Mouse (Mus musculus) MEL (cell line): Measurements from ENCODE around the gene Cwc25. TPM values are rescaled to one million over a fixed set of nuclear protein-coding genes. Genes with fewer than 3 reads are reported as not detected.

ENCODE experiments used
- DNase-seq: peaks from one replicate; pipeline ENCODE4 v3.0.0; 2011; ENCODE audit warnings: low read depth, low spot score
- H3K27ac ChIP-seq: 2 replicates; pipeline ENCODE4 v1.5.1; 2012; ENCODE audit warnings: low read depth, mild to moderate bottlenecking, control low read depth, low read length, moderate library complexity; ENCODE audit not compliant: control insufficient read depth
- H3K27me3 ChIP-seq, 2 experiments: fragments of 150-350 bp in 1 of 2; sonication (generic) in 1 of 2; 2 replicates each; pipeline ENCODE4 v1.6.1; 2012; ENCODE audit warnings: low read length in 2 of 2, mild to moderate bottlenecking in 2 of 2, improper control_type of control experiment in 1 of 2, moderate library complexity in 1 of 2; ENCODE audit not compliant: insufficient read depth in 2 of 2, control insufficient read depth in 1 of 2
- H3K36me3 ChIP-seq, 2 experiments: 2 replicates each; pipeline ENCODE4 v1.6.1; 2012 to 2014; ENCODE audit warnings: low read length in 2 of 2, improper control_type of control experiment in 1 of 2, inconsistent platforms in 1 of 2, mild to moderate bottlenecking in 1 of 2; ENCODE audit not compliant: insufficient read depth in 2 of 2, control insufficient read depth in 1 of 2
- H3K4me1 ChIP-seq, 2 experiments: fragments of 150-350 bp in 1 of 2; sonication (generic) in 1 of 2; 2 replicates each; pipeline ENCODE4 v1.6.1; 2012; ENCODE audit warnings: low read length in 2 of 2, improper control_type of control experiment in 1 of 2, mild to moderate bottlenecking in 1 of 2; ENCODE audit not compliant: insufficient read depth in 2 of 2, control insufficient read depth in 1 of 2
- H3K4me3 ChIP-seq, 2 experiments: fragments of 150-350 bp in 1 of 2; sonication (generic) in 1 of 2; 2 replicates each; pipeline ENCODE4 v1.5.1; 2012; ENCODE audit warnings: low read depth in 2 of 2, low read length in 2 of 2, mild to moderate bottlenecking in 2 of 2, moderate library complexity in 2 of 2, control low read depth in 1 of 2, improper control_type of control experiment in 1 of 2; ENCODE audit not compliant: control insufficient read depth in 1 of 2, insufficient read depth in 1 of 2
- H3K79me2 ChIP-seq: 2 replicates; pipeline ENCODE4 v1.6.1; 2012; ENCODE audit warnings: mild to moderate bottlenecking, low read length, moderate library complexity; ENCODE audit not compliant: control insufficient read depth, poor library complexity, insufficient read depth
- H3K9ac ChIP-seq: 2 replicates; pipeline ENCODE4 v1.6.1; 2012; ENCODE audit warnings: low read depth, mild to moderate bottlenecking, control low read depth, low read length, moderate library complexity; ENCODE audit not compliant: control insufficient read depth, poor library complexity, severe bottlenecking
- H3K9me3 ChIP-seq: fragments of 150-350 bp; sonication (generic); replicated peaks from 2 replicates; pipeline ENCODE4 v1.6.1; 2012; ENCODE audit warnings: mild to moderate bottlenecking, low read length, improper control_type of control experiment, moderate library complexity; ENCODE audit not compliant: insufficient read depth
- BHLHE40 ChIP-seq: IDR thresholded peaks from 2 replicates; pipeline ENCODE4 v1.6.1; 2012; ENCODE audit warnings: low read depth, mild to moderate bottlenecking, inconsistent platforms, low read length, improper control_type of control experiment, borderline replicate concordance
- CHD1 ChIP-seq: IDR thresholded peaks from 2 replicates; pipeline ENCODE4 v1.6.1; 2012; ENCODE audit warnings: low read depth, mild to moderate bottlenecking, inconsistent platforms, low read length, improper control_type of control experiment
- CHD2 ChIP-seq: IDR thresholded peaks from 2 replicates; pipeline ENCODE4 v1.6.1; 2011; ENCODE audit warnings: low read length, improper control_type of control experiment
- CTCF ChIP-seq, 3 experiments: IDR thresholded peaks in 2 of 3; conservative IDR thresholded peaks in 1 of 3; 2 replicates each; pipeline ENCODE4 v1.5.1; 2011 to 2012; ENCODE audit warnings: low read length in 3 of 3, low read depth in 2 of 3, mild to moderate bottlenecking in 2 of 3, improper control_type of control experiment in 1 of 3, inconsistent platforms in 1 of 3, mixed read lengths in 1 of 3, moderate library complexity in 1 of 3; ENCODE audit not compliant: control insufficient read depth in 1 of 3, insufficient read depth in 1 of 3, poor library complexity in 1 of 3, severe bottlenecking in 1 of 3
- E2F4 ChIP-seq: IDR thresholded peaks from 2 replicates; pipeline ENCODE4 v1.6.1; 2011; ENCODE audit warnings: low read depth, low read length, improper control_type of control experiment, borderline replicate concordance
- ELF1 ChIP-seq: IDR thresholded peaks from 2 replicates; pipeline ENCODE4 v1.6.1; 2014; ENCODE audit warnings: low read depth, mild to moderate bottlenecking, inconsistent platforms, low read length, improper control_type of control experiment, moderate library complexity
- EP300 ChIP-seq, 2 experiments: IDR thresholded peaks; 2 replicates each; pipeline ENCODE4 v1.6.1; 2011; ENCODE audit warnings: improper control_type of control experiment in 2 of 2, low read length in 2 of 2, low read depth in 1 of 2, mild to moderate bottlenecking in 1 of 2
- ETS1 ChIP-seq: IDR thresholded peaks from 2 replicates; pipeline ENCODE4 v1.6.1; 2012; ENCODE audit warnings: low read depth, mild to moderate bottlenecking, inconsistent platforms, low read length, improper control_type of control experiment, moderate library complexity
- GABPA ChIP-seq: IDR thresholded peaks from 2 replicates; pipeline ENCODE4 v1.6.1; 2012; ENCODE audit warnings: low read depth, mild to moderate bottlenecking, inconsistent platforms, low read length, improper control_type of control experiment, moderate library complexity
- HCFC1 ChIP-seq: IDR thresholded peaks from 2 replicates; pipeline ENCODE4 v1.6.1; 2012; ENCODE audit warnings: low read depth, mild to moderate bottlenecking, inconsistent platforms, low read length, improper control_type of control experiment, moderate library complexity
- JUND ChIP-seq: IDR thresholded peaks from 2 replicates; pipeline ENCODE4 v1.6.1; 2011; ENCODE audit warnings: low read depth, mild to moderate bottlenecking, improper control_type of control experiment, low read length
- KAT2A ChIP-seq: conservative IDR thresholded peaks from 2 replicates; pipeline ENCODE4 v1.6.1; 2012; ENCODE audit warnings: low read depth, low read length, improper control_type of control experiment, inconsistent platforms
- MAFK ChIP-seq: IDR thresholded peaks from 2 replicates; pipeline ENCODE4 v1.6.1; 2011; ENCODE audit warnings: low read depth, mild to moderate bottlenecking, low read length, improper control_type of control experiment, borderline replicate concordance
- MAX ChIP-seq: IDR thresholded peaks from 2 replicates; pipeline ENCODE4 v1.6.1; 2011; ENCODE audit warnings: low read length, improper control_type of control experiment
- MAZ ChIP-seq: IDR thresholded peaks from 2 replicates; pipeline ENCODE4 v1.6.1; 2012; ENCODE audit warnings: low read depth, mild to moderate bottlenecking, inconsistent platforms, low read length, improper control_type of control experiment
- MEF2A ChIP-seq: IDR thresholded peaks from 2 replicates; pipeline ENCODE4 v1.6.1; 2014; ENCODE audit warnings: low read depth, mild to moderate bottlenecking, inconsistent platforms, low read length, improper control_type of control experiment; ENCODE audit not compliant: poor library complexity, insufficient replicate concordance, severe bottlenecking; ENCODE audit errors: extremely low read depth
- MXI1 ChIP-seq: IDR thresholded peaks from 2 replicates; pipeline ENCODE4 v1.6.1; 2011; ENCODE audit warnings: mild to moderate bottlenecking, low read depth, low read length, improper control_type of control experiment
- MYB ChIP-seq: IDR thresholded peaks from 2 replicates; pipeline ENCODE4 v1.6.1; 2011; ENCODE audit warnings: mild to moderate bottlenecking, low read depth, low read length, improper control_type of control experiment
- MYC ChIP-seq: IDR thresholded peaks from 2 replicates; pipeline ENCODE4 v1.6.1; 2011; ENCODE audit warnings: low read depth, mild to moderate bottlenecking, low read length, improper control_type of control experiment, moderate library complexity
- NELFE ChIP-seq: IDR thresholded peaks from 2 replicates; pipeline ENCODE4 v1.6.1; 2011; ENCODE audit warnings: low read depth, low read length, improper control_type of control experiment
- NRF1 ChIP-seq: IDR thresholded peaks from 2 replicates; pipeline ENCODE4 v1.6.1; 2014; ENCODE audit warnings: low read depth, mild to moderate bottlenecking, inconsistent platforms, low read length, improper control_type of control experiment, moderate library complexity; ENCODE audit not compliant: poor library complexity, insufficient read depth, severe bottlenecking
- POLR2A ChIP-seq, 2 experiments: IDR thresholded peaks; 2 replicates each; pipeline ENCODE4 v1.6.1; 2011 to 2012; ENCODE audit warnings: low read length in 2 of 2, mild to moderate bottlenecking in 2 of 2, control low read depth in 1 of 2, improper control_type of control experiment in 1 of 2, low read depth in 1 of 2, moderate library complexity in 1 of 2; ENCODE audit not compliant: control insufficient read depth in 1 of 2, insufficient read depth in 1 of 2, poor library complexity in 1 of 2
- POLR2AphosphoS2 ChIP-seq: IDR thresholded peaks from 2 replicates; pipeline ENCODE4 v1.6.1; 2011; ENCODE audit warnings: low read length, improper control_type of control experiment
- POLR2AphosphoS5 ChIP-seq: IDR thresholded peaks from 2 replicates; pipeline ENCODE4 v1.6.1; 2012; ENCODE audit warnings: low read depth, borderline replicate concordance, mild to moderate bottlenecking, inconsistent platforms, low read length, moderate library complexity, mixed read lengths
- RAD21 ChIP-seq: IDR thresholded peaks from 2 replicates; pipeline ENCODE4 v1.6.1; 2011; ENCODE audit warnings: mild to moderate bottlenecking, low read depth, low read length, improper control_type of control experiment
- RCOR1 ChIP-seq: IDR thresholded peaks from 2 replicates; pipeline ENCODE4 v1.6.1; 2012; ENCODE audit warnings: low read depth, mild to moderate bottlenecking, inconsistent platforms, low read length, improper control_type of control experiment
- SIN3A ChIP-seq: IDR thresholded peaks from 2 replicates; pipeline ENCODE4 v1.6.1; 2012; ENCODE audit warnings: low read length, improper control_type of control experiment, inconsistent platforms
- SMC3 ChIP-seq: IDR thresholded peaks from 2 replicates; pipeline ENCODE4 v1.6.1; 2011; ENCODE audit warnings: low read depth, low read length, improper control_type of control experiment
- TAL1 ChIP-seq: IDR thresholded peaks from 2 replicates; pipeline ENCODE4 v1.6.1; 2012; ENCODE audit warnings: mild to moderate bottlenecking, inconsistent platforms, low read length, moderate library complexity, mixed read lengths
- TBP ChIP-seq: IDR thresholded peaks from 2 replicates; pipeline ENCODE4 v1.8.0; 2011; ENCODE audit warnings: low read depth, low read length, improper control_type of control experiment
- TCF12 ChIP-seq: IDR thresholded peaks from 2 replicates; pipeline ENCODE4 v1.6.1; 2014; ENCODE audit warnings: low read depth, mild to moderate bottlenecking, inconsistent platforms, low read length, improper control_type of control experiment, moderate library complexity
- UBTF ChIP-seq: IDR thresholded peaks from 2 replicates; pipeline ENCODE4 v1.6.1; 2012; ENCODE audit warnings: low read depth, mild to moderate bottlenecking, inconsistent platforms, low read length, improper control_type of control experiment, moderate library complexity, borderline replicate concordance; ENCODE audit not compliant: insufficient read depth
- USF1 ChIP-seq: IDR thresholded peaks from 2 replicates; pipeline ENCODE4 v1.6.1; 2014; ENCODE audit warnings: low read depth, mild to moderate bottlenecking, inconsistent platforms, low read length, improper control_type of control experiment, moderate library complexity
- USF2 ChIP-seq, 2 experiments: IDR thresholded peaks; 2 replicates each; pipeline ENCODE4 v1.6.1; 2011 to 2012; ENCODE audit warnings: improper control_type of control experiment in 2 of 2, low read length in 2 of 2, borderline replicate concordance in 1 of 2, inconsistent platforms in 1 of 2, low read depth in 1 of 2, mild to moderate bottlenecking in 1 of 2; ENCODE audit not compliant: insufficient read depth in 1 of 2
- ZC3H11A ChIP-seq: IDR thresholded peaks from 2 replicates; pipeline ENCODE4 v1.6.1; 2012; ENCODE audit warnings: low read depth, mild to moderate bottlenecking, inconsistent platforms, low read length, improper control_type of control experiment
- ZKSCAN1 ChIP-seq: IDR thresholded peaks from 2 replicates; pipeline ENCODE4 v1.6.1; 2012; ENCODE audit warnings: low read depth, mild to moderate bottlenecking, inconsistent platforms, low read length, improper control_type of control experiment, moderate library complexity
- ZMIZ1 ChIP-seq: IDR thresholded peaks from 2 replicates; pipeline ENCODE4 v1.6.1; 2012; ENCODE audit warnings: low read depth, mild to moderate bottlenecking, inconsistent platforms, low read length, improper control_type of control experiment, moderate library complexity
- ZNF384 ChIP-seq: IDR thresholded peaks from 2 replicates; pipeline ENCODE4 v1.6.1; 2012; ENCODE audit warnings: low read depth, mild to moderate bottlenecking, inconsistent platforms, low read length, improper control_type of control experiment
- polyA plus RNA-seq, 2 experiments: library from polyadenylated mRNA; stranded (reverse) in 1 of 2; unstranded in 1 of 2; fragments of >175 nt in 1 of 2; fragments of >200 nt in 1 of 2; gene quantifications; 2 replicates each; pipeline versions ENCODE4 v1.2.1 to v1.2.4; 2012; ENCODE audit warnings: low replicate concordance in 2 of 2, low read depth in 1 of 2; ENCODE audit not compliant: insufficient read length in 2 of 2, insufficient read depth in 1 of 2, missing spikeins in 1 of 2
- total RNA-seq: library from RNA; depleted of rRNA; stranded (reverse); fragments of 300-350 nt; gene quantifications from 2 replicates; pipeline ENCODE4 v1.2.3, GENCODE M21; 2012

The Cwc25 gene
- total and polyA plus RNA-seq, 3 experiments, result 16.7 to 20.8 TPM; not detected in 1

DNA sequence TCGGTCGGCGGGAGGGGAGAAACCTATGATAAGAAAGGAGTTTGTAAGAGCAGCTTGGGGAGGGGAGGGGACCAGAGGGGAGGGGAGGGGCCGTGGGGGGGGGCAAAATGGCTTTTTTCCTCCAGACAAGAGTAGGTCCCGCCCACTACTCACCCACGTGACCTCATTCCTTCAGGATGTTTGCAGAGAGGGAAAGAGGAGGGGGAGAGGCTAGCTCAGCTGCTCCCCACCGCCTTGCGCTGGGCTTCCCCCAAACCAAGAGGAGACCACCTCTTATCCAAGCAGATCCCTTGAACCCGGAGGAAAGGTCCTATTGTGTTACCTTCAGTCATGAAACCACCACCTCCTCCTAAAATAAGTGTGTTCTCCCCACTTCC, 66.7 kb downstream of the Cwc25 start:
- peak; percentile 89 for DNase-seq
- Histone ChIP-seq H3K27me3 (no peaks in the 10 kb centered on the region), H3K9ac (peak overlapping the region; percentile 83), H3K27ac (peak overlapping the region; percentile 66), H3K36me3 (peaks cover 0 to 6% of the 10 kb centered on the region in 2 experiments; a peak in 2 of 4 replicates), H3K79me2 (peaks cover 21% of the 10 kb centered on the region), H3K9me3 (no peaks in the 10 kb centered on the region), H3K4me3 (peak overlapping the region; percentile 56 to 94), H3K4me1 (peaks cover 0 to 19% of the 10 kb centered on the region in 2 experiments; a peak in 3 of 4 replicates)
- TF ChIP-seq TAL1 (no peak), CHD2 (no peak), JUND (no peak), MAFK (no peak), KAT2A (no peak), MYC (no peak), NRF1 (no peak), ZNF384 (no peak), POLR2AphosphoS5 (no peak), ZMIZ1 (no peak; the same call in 1 of the 2 replicates), MAX (no peak; the same call in 1 of the 2 replicates), RAD21 (no peak), CHD1 (no peak), SMC3 (no peak), NELFE (no peak; the same call in 1 of the 2 replicates), MEF2A (no peak), E2F4 (no peak), ZKSCAN1 (no peak), MAZ (no peak; the same call in 1 of the 2 replicates), HCFC1 (peak; percentile 31; the same call in 1 of the 2 replicates), EP300 (IDR thresholded peaks at IDR 0.05; ENCODE audit: low read depth in 1 of 2, low read length in 2 of 2) (no peak), MXI1 (peak; percentile 7; the same call in 1 of the 2 replicates), TBP (0 out of 2 replicates have a peak, but pooled peaks have one; percentile 28), USF2 (IDR thresholded peaks at IDR 0.05; ENCODE audit: borderline replicate concordance in 1 of 2, insufficient read depth in 1 of 2, low read depth in 1 of 2, low read length in 2 of 2) (peak in 1 of 2 experiments; percentile 82; a peak in 2 of 4 replicates), ZC3H11A (no peak), RCOR1 (no peak), ETS1 (no peak), POLR2AphosphoS2 (no peak), UBTF (no peak), MYB (no peak), BHLHE40 (no peak), ELF1 (no peak), USF1 (peak; percentile 94), TCF12 (no peak), CTCF (IDR thresholded peaks at IDR 0.05 in 2 of 3, conservative IDR thresholded peaks at IDR 0.05 in 1 of 3; ENCODE audit: control insufficient read depth in 1 of 3, insufficient read depth in 1 of 3, low read depth in 2 of 3, low read length in 3 of 3, poor library complexity in 1 of 3, severe bottlenecking in 1 of 3) (no peak), SIN3A (no peak), POLR2A (IDR thresholded peaks at IDR 0.05; ENCODE audit: control insufficient read depth in 1 of 2, insufficient read depth in 1 of 2, low read depth in 1 of 2, low read length in 2 of 2, poor library complexity in 1 of 2) (no peak; a peak in 1 of 4 replicates), GABPA (no peak)
